Mouse (Mus musculus) embryonic facial prominence, embryonic 15.5 days (tissue): ENCODE measurements at regions not wholly inside any gene's neighbourhood (a gene's known extent, or its start where the extent isn't known, plus 50 kb on each side); places are given as distances from the start of the nearest gene placed in this dataset.

ENCODE experiments used
- ATAC-seq: fragments of 200-750 bp; cut with Nextera tagmentation; 2 replicates; pipeline ENCODE4 v1.8.0; 2017; ENCODE audit warnings: low read depth, moderate TSS enrichment; ENCODE audit not compliant: insufficient number of reproducible peaks, low FRiP score, low TSS enrichment
- H3K27ac ChIP-seq: fragments of 300-500 bp; sonication (generic); replicated peaks from 2 replicates; pipeline ENCODE4 v1.5.1; 2015; ENCODE audit warnings: mild to moderate bottlenecking, inconsistent platforms
- H3K27me3 ChIP-seq: fragments of 300-500 bp; sonication (generic); 2 replicates; pipeline ENCODE4 v1.6.1; 2015; ENCODE audit warnings: inconsistent platforms
- H3K36me3 ChIP-seq: fragments of 300-500 bp; sonication (generic); 2 replicates; pipeline ENCODE4 v1.6.1; 2015; ENCODE audit warnings: mild to moderate bottlenecking, inconsistent platforms
- H3K4me1 ChIP-seq: fragments of 300-500 bp; sonication (generic); 2 replicates; pipeline ENCODE4 v1.6.1; 2015; ENCODE audit warnings: inconsistent platforms
- H3K4me2 ChIP-seq: fragments of 300-500 bp; sonication (generic); replicated peaks from 2 replicates; pipeline ENCODE4 v1.6.1; 2015; ENCODE audit warnings: mild to moderate bottlenecking, inconsistent platforms
- H3K4me3 ChIP-seq: fragments of 300-500 bp; sonication (generic); replicated peaks from 2 replicates; pipeline ENCODE4 v1.5.1; 2015; ENCODE audit warnings: mild to moderate bottlenecking, inconsistent platforms
- H3K9ac ChIP-seq: fragments of 300-500 bp; sonication (generic); 2 replicates; pipeline ENCODE4 v1.6.1; 2015; ENCODE audit warnings: inconsistent platforms
- H3K9me3 ChIP-seq: fragments of 300-500 bp; sonication (generic); replicated peaks from 2 replicates; pipeline ENCODE4 v1.6.1; 2016; ENCODE audit warnings: inconsistent platforms
- WGBS: fragments of 180-500 bp; shearing (Covaris S2); methylation state at CpG from one replicate; pipeline ENCODE4 v1.1.7; 2015; 5-methylcytosine and 5-hydroxymethylcytosine counted together

- no peaks in the 10 kb centered on the region for H3K36me3 ChIP-seq
- no peak overlapping the region for H3K4me3 ChIP-seq
- no peak overlapping the region for H3K4me2 ChIP-seq
- H3K9ac ChIP-seq = no peak overlapping the region
- H3K27ac ChIP-seq = no peak overlapping the region
- 0 out of 2 replicates have a peak, but pooled peaks cover 4% of the 10 kb centered on the region for H3K4me1 ChIP-seq
- 37% methylated on average over 23 of the region's 23 CpGs for WGBS
- no peaks in the 10 kb centered on the region for H3K27me3 ChIP-seq
- H3K9me3 ChIP-seq = no peaks in the 10 kb centered on the region
- ATAC-seq = 0 out of 2 replicates have a peak, but pooled peaks have one; percentile 13
These were observed 286.3 kb upstream of the Gm10131 start for GRCm38 (mm10) chr8:34397583-34398411.

GRCm38 (mm10) chr8:34397225-34397582, 285.7 kb upstream of the Gm10131 start:
- no peaks in the 10 kb centered on the region for H3K27me3 ChIP-seq
- no peak overlapping the region for H3K4me3 ChIP-seq
- 0 out of 2 replicates have a peak, but pooled peaks have one; percentile 17 for ATAC-seq
- no peak overlapping the region for H3K27ac ChIP-seq
- H3K4me2 ChIP-seq = no peak overlapping the region
- no peaks in the 10 kb centered on the region for H3K36me3 ChIP-seq
- no peak overlapping the region for H3K9ac ChIP-seq
- H3K9me3 ChIP-seq = no peaks in the 10 kb centered on the region
- WGBS = 59% methylated on average over 4 of the region's 4 CpGs
- H3K4me1 ChIP-seq = 0 out of 2 replicates have a peak, but pooled peaks cover 7% of the 10 kb centered on the region

GRCm38 (mm10) chr8:34392981-34393828, 281.7 kb upstream of the Gm10131 start:
- 75% methylated on average over 15 of the region's 15 CpGs for WGBS
- Histone ChIP-seq H3K9me3 (no peaks in the 10 kb centered on the region), H3K4me1 (0 out of 2 replicates have a peak, but pooled peaks cover 7% of the 10 kb centered on the region), H3K27ac (no peak overlapping the region), H3K27me3 (no peaks in the 10 kb centered on the region), H3K4me3 (no peak overlapping the region), H3K9ac (no peak overlapping the region), H3K36me3 (no peaks in the 10 kb centered on the region), H3K4me2 (no peak overlapping the region)
- no peak for ATAC-seq

- no peak overlapping the region for H3K9ac ChIP-seq
- WGBS = 62% methylated on average over 14 of the region's 14 CpGs
- H3K4me1 ChIP-seq = 0 out of 2 replicates have a peak, but pooled peaks cover 3% of the 10 kb centered on the region
- no peaks in the 10 kb centered on the region for H3K9me3 ChIP-seq
- H3K27ac ChIP-seq = no peak overlapping the region
- no peaks in the 10 kb centered on the region for H3K36me3 ChIP-seq
- no peak overlapping the region for H3K4me2 ChIP-seq
- H3K4me3 ChIP-seq = no peak overlapping the region
- H3K27me3 ChIP-seq = no peaks in the 10 kb centered on the region
- 0 out of 2 replicates have a peak, but pooled peaks have one; percentile 15 for ATAC-seq
These were observed 280.9 kb upstream of the Gm10131 start for GRCm38 (mm10) chr8:34392208-34392980.

GRCm38 (mm10) chr8:34385806-34386439, 274.4 kb upstream of the Gm10131 start:
- ATAC-seq = no peak
- Histone ChIP-seq H3K4me1 (no peaks in the 10 kb centered on the region), H3K9ac (no peak overlapping the region), H3K9me3 (no peaks in the 10 kb centered on the region), H3K4me2 (no peak overlapping the region), H3K27ac (no peak overlapping the region), H3K4me3 (no peak overlapping the region), H3K27me3 (no peaks in the 10 kb centered on the region), H3K36me3 (no peaks in the 10 kb centered on the region)
- 83% methylated on average over 10 of the region's 10 CpGs for WGBS

GRCm38 (mm10) chr8:34380615-34381014, 269.1 kb upstream of the Gm10131 start:
- Histone ChIP-seq H3K4me3 (no peak overlapping the region), H3K9me3 (no peaks in the 10 kb centered on the region), H3K9ac (no peak overlapping the region), H3K27me3 (no peaks in the 10 kb centered on the region), H3K4me2 (no peak overlapping the region), H3K27ac (no peak overlapping the region), H3K4me1 (no peaks in the 10 kb centered on the region), H3K36me3 (no peaks in the 10 kb centered on the region)
- WGBS = 71% methylated on average over 19 of the region's 19 CpGs
- no peak for ATAC-seq

GRCm38 (mm10) chr8:34377154-34377553, 265.6 kb upstream of the Gm10131 start:
- no peak overlapping the region for H3K4me2 ChIP-seq
- WGBS = 38% methylated on average over 3 of the region's 3 CpGs
- no peaks in the 10 kb centered on the region for H3K9me3 ChIP-seq
- H3K36me3 ChIP-seq = no peaks in the 10 kb centered on the region
- H3K4me1 ChIP-seq = no peaks in the 10 kb centered on the region
- no peak overlapping the region for H3K4me3 ChIP-seq
- no peak for ATAC-seq
- no peaks in the 10 kb centered on the region for H3K27me3 ChIP-seq
- no peak overlapping the region for H3K9ac ChIP-seq
- H3K27ac ChIP-seq = no peak overlapping the region

- Histone ChIP-seq H3K4me3 (no peak overlapping the region), H3K27me3 (no peaks in the 10 kb centered on the region), H3K36me3 (no peaks in the 10 kb centered on the region), H3K9ac (no peak overlapping the region), H3K27ac (no peak overlapping the region), H3K4me2 (no peak overlapping the region), H3K4me1 (no peaks in the 10 kb centered on the region), H3K9me3 (no peaks in the 10 kb centered on the region)
- 84% methylated on average over 9 of the region's 9 CpGs for whole genome bisulfite sequencing
- ATAC-seq = no peak
These were observed 262.7 kb upstream of the Gm10131 start for GRCm38 (mm10) chr8:34374242-34374641.

- Histone ChIP-seq H3K27me3 (no peaks in the 10 kb centered on the region), H3K4me1 (no peaks in the 10 kb centered on the region), H3K4me2 (no peak overlapping the region), H3K9me3 (no peaks in the 10 kb centered on the region), H3K27ac (no peak overlapping the region), H3K9ac (no peak overlapping the region), H3K36me3 (no peaks in the 10 kb centered on the region), H3K4me3 (no peak overlapping the region)
- 63% methylated on average over 6 of the region's 6 CpGs for WGBS
- no peak for ATAC-seq
These were observed 261.1 kb upstream of the Gm10131 start for GRCm38 (mm10) chr8:34372666-34372980.

GRCm38 (mm10) chr8:34371973-34372665, 260.6 kb upstream of the Gm10131 start:
- H3K4me1 ChIP-seq = no peaks in the 10 kb centered on the region
- no peaks in the 10 kb centered on the region for H3K36me3 ChIP-seq
- H3K27ac ChIP-seq = no peak overlapping the region
- H3K27me3 ChIP-seq = no peaks in the 10 kb centered on the region
- H3K4me3 ChIP-seq = no peak overlapping the region
- no peak for ATAC-seq
- no peak overlapping the region for H3K9ac ChIP-seq
- WGBS = 77% methylated on average over 17 of the region's 17 CpGs
- no peaks in the 10 kb centered on the region for H3K9me3 ChIP-seq
- H3K4me2 ChIP-seq = no peak overlapping the region
